Mouse (Mus musculus) splenic B cell, adult 2 months (primary cell): ENCODE results near the gene Hist1h2ac.
A peak's percentile ranks its signal among the peaks of the same experiment; 100 is the strongest.
"Not testable (repeated sequence)": the region's sequence is repeated elsewhere in the genome, so short reads cannot be mapped to it uniquely, and the experiment has no call there.

Experiments
- DNase-seq: peaks from one replicate; pipeline ENCODE4 v3.0.0-alpha.2; 2011; ENCODE audit warnings: low read depth, low spot score
- H3K27me3 ChIP-seq: 2 replicates; pipeline ENCODE4 v1.6.1; 2012; ENCODE audit warnings: mild to moderate bottlenecking, low read length, moderate library complexity, mixed read lengths; ENCODE audit not compliant: control insufficient read depth, poor library complexity, insufficient read depth, severe bottlenecking
- H3K36me3 ChIP-seq: 2 replicates; pipeline ENCODE4 v1.6.1; 2012; ENCODE audit warnings: mild to moderate bottlenecking, low read length, moderate library complexity, mixed read lengths; ENCODE audit not compliant: control insufficient read depth, poor library complexity, insufficient read depth, severe bottlenecking

Gene Hist1h2ac

GRCm38 (mm10) chr13:23693856-23694440 is 10.2 kb upstream of the Hist1h2ac start:
- H3K27me3 ChIP-seq, result no peaks in the 10 kb centered on the region
- DNase-seq, result no peak

GRCm38 (mm10) chr13:23689459-23689858 is 5.7 kb upstream of the Hist1h2ac start:
- H3K27me3 ChIP-seq, result no peaks in the 10 kb centered on the region
- no peaks in the 10 kb centered on the region for H3K36me3 ChIP-seq
- no peak for DNase-seq

More at GRCm38 (mm10) chr13:23693856-23694440, 10.2 kb upstream of the Hist1h2ac start:
- H3K36me3 ChIP-seq, result no peaks in the 10 kb centered on the region

- peak; percentile 67 for DNase-seq
- H3K27me3 ChIP-seq, result no peaks in the 10 kb centered on the region
- no peaks in the 10 kb centered on the region for H3K36me3 ChIP-seq
These were observed 5.2 kb upstream of the Hist1h2ac start for GRCm38 (mm10) chr13:23688956-23689355.

- no peak for DNase-seq
- no peaks in the 10 kb centered on the region for H3K36me3 ChIP-seq
These were observed 4.2 kb upstream of the Hist1h2ac start for GRCm38 (mm10) chr13:23687907-23688306.

GRCm38 (mm10) chr13:23687181-23687580 is 3.4 kb upstream of the Hist1h2ac start:
- Histone ChIP-seq H3K27me3 (no peaks in the 10 kb centered on the region), H3K36me3 (no peaks in the 10 kb centered on the region)
- DNase-seq, result no peak

More at GRCm38 (mm10) chr13:23687907-23688306, 4.2 kb upstream of the Hist1h2ac start:
- no peaks in the 10 kb centered on the region for H3K27me3 ChIP-seq

GRCm38 (mm10) chr13:23685966-23686365 is 2.2 kb upstream of the Hist1h2ac start:
- H3K36me3 ChIP-seq, result no peaks in the 10 kb centered on the region
- no peaks in the 10 kb centered on the region for H3K27me3 ChIP-seq
- DNase-seq, result no peak

- peak; percentile 72 for DNase-seq
- Histone ChIP-seq H3K36me3 (no peaks in the 10 kb centered on the region), H3K27me3 (no peaks in the 10 kb centered on the region)
These were observed 1.5 kb upstream of the Hist1h2ac start for GRCm38 (mm10) chr13:23685121-23685861.

- DNase-seq, result peak; percentile 88
These were observed 672 bp upstream of the Hist1h2ac start for GRCm38 (mm10) chr13:23684295-23684945.

GRCm38 (mm10) chr13:23682947-23683754 is 597 bp downstream of the Hist1h2ac start:
- H3K36me3 ChIP-seq, H3K27me3 ChIP-seq: not testable (repeated sequence)
- peak; percentile 47 for DNase-seq

More at GRCm38 (mm10) chr13:23684295-23684945, 672 bp upstream of the Hist1h2ac start:
- H3K36me3 ChIP-seq, H3K27me3 ChIP-seq: not testable (repeated sequence)

- no peaks in the 10 kb centered on the region for H3K36me3 ChIP-seq
- no peaks in the 10 kb centered on the region for H3K27me3 ChIP-seq
- no peak for DNase-seq
These were observed 1.2 kb downstream of the Hist1h2ac start for GRCm38 (mm10) chr13:23682623-23682946.

GRCm38 (mm10) chr13:23681990-23682582 is 1.7 kb downstream of the Hist1h2ac start:
- DNase-seq, result no peak
- no peaks in the 10 kb centered on the region for H3K27me3 ChIP-seq
- H3K36me3 ChIP-seq, result no peaks in the 10 kb centered on the region

- Histone ChIP-seq H3K36me3 (no peaks in the 10 kb centered on the region), H3K27me3 (no peaks in the 10 kb centered on the region)
- no peak for DNase-seq
These were observed 21.2 kb downstream of the Hist1h2ac start for GRCm38 (mm10) chr13:23662536-23662935.

GRCm38 (mm10) chr13:23659636-23660366 is 23.9 kb downstream of the Hist1h2ac start:
- Histone ChIP-seq H3K27me3 (no peaks in the 10 kb centered on the region), H3K36me3 (no peaks in the 10 kb centered on the region)
- no peak for DNase-seq
